Mouse (Mus musculus): ENCODE measurements at regions not wholly inside any gene's neighbourhood (a gene's known extent, or its start where the extent isn't known, plus 50 kb on each side); places are given as distances from the start of the nearest gene placed in this dataset.

- TF ChIP-seq POLR2A (IDR thresholded peaks at IDR 0.05; ENCODE audit: low read depth, low read length): no peak
- TF ChIP-seq MXI1 (IDR thresholded peaks at IDR 0.05; ENCODE audit: low read depth, low read length): no peak
- no peak for TF ChIP-seq CHD1 (IDR thresholded peaks at IDR 0.05; ENCODE audit: low read depth, low read length)
- TF ChIP-seq CTCF (conservative IDR thresholded peaks at IDR 0.05 in 1 of 2, IDR thresholded peaks at IDR 0.05 in 1 of 2; ENCODE audit: low read depth in 2 of 2, low read length in 2 of 2): peak; percentile 51 to 54; a peak in 3 of 4 replicates
- no peak for TF ChIP-seq USF2 (conservative IDR thresholded peaks at IDR 0.05; ENCODE audit: low read depth, low read length)
- no peak for TF ChIP-seq MEF2A (IDR thresholded peaks at IDR 0.05; ENCODE audit: borderline replicate concordance, low read depth, low read length)
- no peak for TF ChIP-seq ZNF384 (IDR thresholded peaks at IDR 0.05; ENCODE audit: low read depth, low read length)
Measured at GRCm38 (mm10) chr2:143011380-143011779, 51.5 kb upstream of the Snrpb2 start.

Measured in CH12.LX (cell line).